Mouse (Mus musculus): ENCODE results near the gene Dcaf12l2.

DNA sequence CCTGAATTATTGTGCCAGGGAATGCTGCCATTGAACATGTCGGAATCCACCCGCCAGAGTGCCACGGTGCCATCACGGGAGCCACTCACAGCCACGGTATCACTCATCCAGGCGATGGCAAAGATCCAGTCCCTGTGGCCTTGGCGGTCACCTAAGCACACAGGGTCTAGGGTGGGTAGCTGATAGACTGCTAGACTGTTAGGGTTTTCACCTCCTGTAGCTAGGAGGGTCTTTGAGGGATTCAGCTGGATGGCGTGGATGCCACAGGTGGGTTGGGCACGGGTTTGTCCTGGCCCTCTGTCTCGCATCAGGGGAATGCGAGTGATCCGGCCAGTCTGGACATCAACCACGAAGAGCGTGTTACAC lies 879 bp downstream of the Dcaf12l2 start:
- no peak for TF ChIP-seq CTCF (IDR thresholded peaks at IDR 0.05 in 2 of 3, conservative IDR thresholded peaks at IDR 0.05 in 1 of 3; ENCODE audit: control insufficient read depth in 1 of 3, insufficient read depth in 1 of 3, low read depth in 2 of 3, low read length in 3 of 3, poor library complexity in 1 of 3, severe bottlenecking in 1 of 3)
- no peak for TF ChIP-seq ZKSCAN1 (IDR thresholded peaks at IDR 0.05; ENCODE audit: low read depth, low read length)
- TF ChIP-seq E2F4 (IDR thresholded peaks at IDR 0.05; ENCODE audit: borderline replicate concordance, low read depth, low read length) = no peak
- no peak for TF ChIP-seq EP300 (IDR thresholded peaks at IDR 0.05; ENCODE audit: low read depth in 1 of 2, low read length in 2 of 2)
- TF ChIP-seq POLR2A (IDR thresholded peaks at IDR 0.05; ENCODE audit: control insufficient read depth in 1 of 2, insufficient read depth in 1 of 2, low read depth in 1 of 2, low read length in 2 of 2, poor library complexity in 1 of 2) = no peak
- TF ChIP-seq MAFK (IDR thresholded peaks at IDR 0.05; ENCODE audit: borderline replicate concordance, low read depth, low read length) = no peak
- no peak for TF ChIP-seq RAD21 (IDR thresholded peaks at IDR 0.05; ENCODE audit: low read depth, low read length)
